Mouse (Mus musculus) gonadal fat pad, adult 2 months (tissue): Measurements from ENCODE around the gene Glis1. TPM values are rescaled to one million over a fixed set of nuclear protein-coding genes. Genes with fewer than 3 reads are reported as not detected.

Experiments used
- DNase-seq: peaks from one replicate; pipeline ENCODE4 v3.0.0-alpha.2; 2012; ENCODE audit warnings: low read depth
- polyA plus RNA-seq: library from polyadenylated mRNA; depleted of rRNA; stranded (reverse); fragments of >200 nt; gene quantifications from 2 replicates; pipeline ENCODE4 v1.2.3, GENCODE M21; 2012

The Glis1 gene
- polyA plus RNA-seq, 1 experiment: 2.8 TPM

GRCm38 (mm10) chr4:107452266-107453015 lies 18.1 kb downstream of the Glis1 start:
- DNase-seq: no peak

GRCm38 (mm10) chr4:107453141-107453984 lies 19.0 kb downstream of the Glis1 start:
- DNase-seq: no peak

- no peak for DNase-seq
Observed at GRCm38 (mm10) chr4:107457602-107458001, 23.2 kb downstream of the Glis1 start.

GRCm38 (mm10) chr4:107458907-107459306 lies 24.5 kb downstream of the Glis1 start:
- no peak for DNase-seq

GRCm38 (mm10) chr4:107459461-107459860 lies 25.1 kb downstream of the Glis1 start:
- no peak for DNase-seq

GRCm38 (mm10) chr4:107460468-107460867 lies 26.1 kb downstream of the Glis1 start:
- no peak for DNase-seq

- DNase-seq: no peak
Observed at GRCm38 (mm10) chr4:107467831-107468230, 33.4 kb downstream of the Glis1 start.

GRCm38 (mm10) chr4:107468264-107468663 lies 33.9 kb downstream of the Glis1 start:
- DNase-seq: no peak

- no peak for DNase-seq
Observed at GRCm38 (mm10) chr4:107468768-107469167, 34.4 kb downstream of the Glis1 start.

- DNase-seq: no peak
Observed at GRCm38 (mm10) chr4:107476266-107476665, 41.9 kb downstream of the Glis1 start.

- no peak for DNase-seq
Observed at GRCm38 (mm10) chr4:107479015-107479414, 44.6 kb downstream of the Glis1 start.

- DNase-seq: no peak
Observed at GRCm38 (mm10) chr4:107482541-107482940, 48.1 kb downstream of the Glis1 start.

- DNase-seq: no peak
Observed at GRCm38 (mm10) chr4:107483556-107484220, 49.3 kb downstream of the Glis1 start.

- no peak for DNase-seq
Observed at GRCm38 (mm10) chr4:107484221-107484575, 49.8 kb downstream of the Glis1 start.

- DNase-seq: no peak
Observed at GRCm38 (mm10) chr4:107485903-107486302, 51.5 kb downstream of the Glis1 start.

- DNase-seq: no peak
Observed at GRCm38 (mm10) chr4:107489121-107489840, 54.9 kb downstream of the Glis1 start.

GRCm38 (mm10) chr4:107492991-107493390 lies 58.6 kb downstream of the Glis1 start:
- DNase-seq: no peak

- no peak for DNase-seq
Observed at GRCm38 (mm10) chr4:107495751-107496430, 61.5 kb downstream of the Glis1 start.

- no peak for DNase-seq
Observed at GRCm38 (mm10) chr4:107497430-107497935, 63.1 kb downstream of the Glis1 start.

- DNase-seq: no peak
Observed at GRCm38 (mm10) chr4:107502601-107503051, 68.2 kb downstream of the Glis1 start.

- no peak for DNase-seq
Observed at GRCm38 (mm10) chr4:107514981-107515380, 80.6 kb downstream of the Glis1 start.
